Mouse (Mus musculus) brain, embryonic 14.5 days (tissue): ENCODE results near the gene Yipf2.

Experiments used
- CTCF ChIP-seq: fragments of 200-500 bp; IDR thresholded peaks from 2 replicates; pipeline ENCODE4 v1.5.1; 2012; ENCODE audit warnings: inconsistent platforms, mild to moderate bottlenecking, moderate library complexity, borderline replicate concordance; ENCODE audit not compliant: insufficient read depth, insufficient read length; ENCODE audit errors: extremely low read depth
- POLR2A ChIP-seq: fragments of 200-500 bp; IDR thresholded peaks from 2 replicates; pipeline ENCODE4 v1.6.1; 2012; ENCODE audit warnings: mild to moderate bottlenecking, inconsistent platforms, borderline replicate concordance; ENCODE audit not compliant: poor library complexity, insufficient read depth, insufficient read length, severe bottlenecking; ENCODE audit errors: extremely low read depth

DNA sequence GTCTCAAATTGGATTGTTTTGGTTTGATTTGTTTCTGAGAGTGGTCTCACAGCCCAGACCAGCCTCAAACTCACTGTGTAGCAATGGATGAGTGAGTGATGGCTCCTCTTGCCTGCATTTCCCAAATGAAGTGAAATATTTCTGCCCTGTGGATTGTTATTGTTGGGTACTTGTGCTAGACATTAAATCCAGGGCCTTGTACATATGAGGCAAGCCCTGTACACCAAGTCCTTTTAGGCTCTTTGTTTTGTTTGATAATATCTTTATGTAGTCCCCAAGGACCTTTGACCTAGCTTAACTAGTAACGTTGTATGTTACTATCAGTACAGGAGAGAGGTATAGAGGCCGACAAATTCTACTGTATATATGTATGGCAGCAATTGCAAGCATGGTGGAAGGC, 2.2 kb upstream of the Yipf2 start:
- TF ChIP-seq CTCF = no peak
- TF ChIP-seq POLR2A = no peak
